Mouse (Mus musculus): ENCODE data around the gene Ift57. TPM values are rescaled to one million over a fixed set of nuclear protein-coding genes. Genes with fewer than 3 reads are reported as not detected.

Gene Ift57
- polyA plus RNA-seq, 3 experiments from 2014 or later: 3.2 to 5.3 (median 3.7) TPM

DNA sequence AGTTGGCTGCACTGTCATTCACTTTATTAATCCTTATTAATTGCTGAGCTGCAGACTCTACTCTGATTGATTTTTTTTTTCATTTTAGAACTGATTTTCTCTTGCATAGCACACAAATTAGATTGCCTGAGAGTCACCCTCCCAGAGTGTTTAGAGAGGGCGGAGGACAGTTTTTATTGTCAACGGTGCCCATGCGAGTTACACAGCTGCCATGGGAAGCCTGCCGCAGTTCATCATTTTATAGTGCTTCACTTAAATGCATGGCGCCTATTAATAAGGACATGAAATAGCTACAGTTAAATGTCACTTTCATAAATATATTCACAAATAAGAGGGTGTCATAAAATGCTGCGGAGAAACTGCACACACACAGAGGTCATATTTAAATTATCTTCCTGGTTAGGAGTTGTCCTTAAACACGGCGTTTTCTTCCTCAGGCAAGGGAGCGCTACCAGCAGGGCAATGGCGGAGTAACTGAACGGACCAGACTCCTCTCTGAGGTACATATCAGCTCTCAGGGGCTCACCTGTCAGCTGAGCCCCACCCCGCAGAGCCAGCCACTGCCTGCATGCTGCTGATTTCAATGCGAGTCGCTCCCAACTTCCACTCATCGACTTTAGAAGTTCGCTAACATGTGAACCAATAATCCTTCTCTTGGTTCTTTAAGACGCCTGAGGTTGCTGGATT, 61.6 kb downstream of the Ift57 start:
- no peak for ATAC-seq

GRCm38 (mm10) chr16:49761981-49762380, 62.9 kb downstream of the Ift57 start:
- no peak for ATAC-seq

GRCm38 (mm10) chr16:49766326-49766725, 67.3 kb downstream of the Ift57 start:
- ATAC-seq: peak; percentile 99

DNA sequence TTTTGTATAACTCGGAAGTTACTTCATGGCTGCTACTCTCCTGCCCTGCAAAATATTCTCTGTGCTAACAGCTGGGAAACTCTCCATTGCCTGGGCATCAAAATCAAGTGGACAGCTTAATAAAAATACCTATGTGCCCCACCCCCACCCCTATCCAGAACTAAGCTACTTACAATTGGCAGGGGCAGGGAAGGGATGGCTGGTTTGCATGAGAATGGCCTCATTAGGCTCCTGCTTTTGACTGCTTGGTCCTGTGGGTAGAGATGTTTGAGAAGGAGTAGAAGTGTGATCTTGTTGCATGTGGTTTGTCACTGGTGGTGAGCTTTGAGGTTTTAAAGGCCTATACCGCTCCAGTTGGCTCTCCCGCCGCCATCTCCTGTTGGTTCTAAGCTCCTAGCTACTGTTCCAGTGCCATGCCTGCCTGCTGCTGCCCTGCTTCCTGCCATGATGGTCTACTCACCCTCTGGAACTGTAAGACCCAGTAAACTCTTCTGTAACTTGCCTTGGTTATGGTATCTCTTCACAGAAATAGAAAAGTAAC, 69.5 kb downstream of the Ift57 start:
- no peak for ATAC-seq

- no peak for ATAC-seq
Observed at GRCm38 (mm10) chr16:49769831-49770261, 70.8 kb downstream of the Ift57 start.

DNA sequence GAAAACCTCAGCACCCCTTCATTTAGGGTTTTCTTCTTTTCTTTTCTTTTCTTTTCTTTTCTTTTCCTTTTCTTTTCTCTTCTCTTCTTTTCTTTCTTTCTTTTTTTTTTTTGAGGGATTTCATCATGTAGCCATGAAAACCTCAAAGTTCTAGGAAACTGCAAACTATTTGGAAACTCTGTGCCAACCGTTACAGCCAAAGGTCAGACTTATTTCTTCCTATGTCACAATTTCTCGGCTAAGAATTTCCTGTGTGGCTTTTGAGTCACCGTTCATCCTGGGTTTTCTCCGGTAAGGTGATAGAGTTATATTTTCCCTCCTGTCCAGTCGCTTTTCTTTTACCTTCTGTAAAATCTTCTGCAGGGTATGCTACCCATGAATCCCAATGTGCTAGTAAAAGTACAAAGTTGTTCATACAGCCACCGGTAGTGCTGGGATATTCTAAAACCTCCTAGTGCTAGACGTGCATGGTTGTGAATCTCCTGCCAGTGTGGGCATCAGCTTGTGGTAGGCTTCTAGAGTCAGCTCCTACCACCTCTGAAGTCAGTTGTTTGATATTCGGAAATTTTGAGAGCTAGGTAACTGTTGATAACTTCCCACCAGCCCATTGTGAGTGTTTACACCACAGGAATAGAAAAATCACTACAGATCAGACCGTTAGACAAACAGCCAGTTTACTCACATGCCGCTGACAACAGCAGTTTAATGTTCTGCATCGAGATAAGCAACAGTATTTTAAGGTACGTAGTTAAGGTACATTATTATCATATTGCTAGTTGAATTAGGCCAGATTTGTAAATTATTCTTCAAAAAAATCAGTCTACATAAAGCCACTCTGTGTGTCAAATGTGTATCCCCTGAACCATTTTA, 71.5 kb downstream of the Ift57 start:
- ATAC-seq: no peak

DNA sequence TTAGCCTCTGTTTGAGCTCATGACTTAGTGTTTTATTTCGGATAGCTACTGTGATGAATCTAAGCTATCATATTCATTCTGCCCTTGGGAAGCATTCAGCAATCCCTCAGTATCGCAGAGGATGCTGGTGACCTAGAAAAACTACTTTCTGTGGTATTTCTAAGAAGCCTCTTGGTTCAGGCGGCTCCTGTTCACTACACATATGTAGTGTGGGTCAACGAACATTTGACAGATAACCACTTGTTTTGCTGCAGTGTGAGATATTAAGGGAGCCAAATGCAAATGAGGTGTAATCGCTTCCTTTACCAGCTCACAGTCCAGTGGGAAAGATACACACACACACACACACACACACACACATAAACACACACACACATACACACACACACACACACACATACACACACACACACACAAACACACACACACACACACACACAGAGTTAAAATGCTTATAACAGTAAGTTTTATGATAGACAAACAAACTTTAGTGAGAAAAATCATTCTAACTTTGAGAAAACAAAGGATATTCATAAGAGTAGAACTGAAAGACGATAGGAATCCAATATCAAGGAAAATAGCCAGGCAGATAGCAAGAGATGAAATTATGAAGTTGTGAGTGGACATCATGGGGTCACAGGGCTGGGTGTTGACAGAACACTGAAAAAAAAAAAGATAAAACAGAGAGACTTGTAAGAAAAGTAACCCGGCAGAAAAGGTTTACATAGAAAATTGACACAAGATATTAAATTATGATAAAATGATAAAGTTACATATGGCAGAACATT, 72.8 kb downstream of the Ift57 start:
- no peak for ATAC-seq

DNA sequence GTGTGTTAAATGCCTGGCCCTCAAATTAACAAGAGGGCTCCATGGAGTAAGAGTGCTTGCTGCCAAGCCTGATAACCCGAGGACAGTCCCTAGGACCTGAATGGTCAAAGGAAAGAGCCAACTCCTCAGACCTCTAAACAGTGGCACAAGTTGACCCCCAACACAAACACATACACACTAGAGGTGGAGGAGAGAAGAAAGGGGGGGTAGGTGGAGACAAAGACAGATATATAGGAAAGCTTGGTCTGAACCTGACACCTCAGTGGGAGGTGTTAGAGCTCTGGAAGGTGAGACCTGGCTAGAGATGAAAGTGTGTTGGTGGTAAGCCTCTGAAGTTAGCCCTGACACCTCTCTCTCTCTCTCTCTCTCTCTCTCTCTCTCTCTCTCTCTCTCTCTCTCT, 73.5 kb downstream of the Ift57 start:
- no peak for ATAC-seq

- no peak for ATAC-seq
Observed at GRCm38 (mm10) chr16:49773068-49773467, 74.0 kb downstream of the Ift57 start.

DNA sequence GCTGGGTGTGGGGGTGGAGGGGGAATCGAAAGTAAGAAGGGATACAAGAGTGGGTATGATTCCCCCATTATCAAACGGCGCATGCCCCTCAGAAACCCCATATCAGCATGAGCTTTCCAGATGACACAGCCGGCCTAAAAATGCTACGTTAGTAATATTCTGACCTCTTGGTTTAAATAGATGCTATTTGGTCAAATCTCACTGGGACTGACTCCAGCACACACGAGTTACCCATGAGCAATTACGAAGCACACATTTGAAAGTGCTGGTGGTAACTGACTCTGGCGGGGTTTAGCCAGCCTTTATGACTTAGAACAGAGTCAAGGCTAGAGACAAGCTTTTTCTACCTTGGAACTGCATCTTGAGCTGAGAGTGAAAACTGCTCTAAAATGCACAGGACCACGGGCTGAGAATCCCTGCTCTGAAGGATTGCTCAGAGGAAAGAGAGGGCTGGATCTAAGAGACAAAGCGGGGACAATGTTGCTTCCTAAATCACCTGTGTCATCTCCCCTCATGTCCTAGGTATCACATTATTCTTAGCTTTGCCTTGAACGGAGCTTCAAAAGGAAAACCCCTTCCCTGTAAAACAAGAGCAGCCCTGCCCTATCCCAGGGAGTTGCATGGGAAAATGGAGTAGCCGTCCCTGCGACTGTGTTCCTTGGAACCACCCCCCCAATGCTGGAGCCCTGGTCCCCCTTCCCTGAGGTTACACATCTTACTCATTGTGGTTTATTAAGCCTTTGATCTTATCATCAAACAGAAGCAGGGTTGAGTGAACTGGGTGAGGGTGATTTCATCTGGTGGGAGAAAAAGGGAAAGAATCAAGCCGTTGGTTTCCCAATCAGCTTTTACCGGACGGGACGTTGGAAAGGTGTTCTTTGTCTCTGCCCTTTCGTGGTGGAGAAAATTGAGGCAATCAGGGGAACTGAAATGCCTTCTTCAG, 75.3 kb downstream of the Ift57 start:
- ATAC-seq: peak; percentile 79

- ATAC-seq: peak; percentile 60
Observed at GRCm38 (mm10) chr16:49775002-49775966, 76.3 kb downstream of the Ift57 start.

GRCm38 (mm10) chr16:49776981-49777380, 77.9 kb downstream of the Ift57 start:
- ATAC-seq: no peak

DNA sequence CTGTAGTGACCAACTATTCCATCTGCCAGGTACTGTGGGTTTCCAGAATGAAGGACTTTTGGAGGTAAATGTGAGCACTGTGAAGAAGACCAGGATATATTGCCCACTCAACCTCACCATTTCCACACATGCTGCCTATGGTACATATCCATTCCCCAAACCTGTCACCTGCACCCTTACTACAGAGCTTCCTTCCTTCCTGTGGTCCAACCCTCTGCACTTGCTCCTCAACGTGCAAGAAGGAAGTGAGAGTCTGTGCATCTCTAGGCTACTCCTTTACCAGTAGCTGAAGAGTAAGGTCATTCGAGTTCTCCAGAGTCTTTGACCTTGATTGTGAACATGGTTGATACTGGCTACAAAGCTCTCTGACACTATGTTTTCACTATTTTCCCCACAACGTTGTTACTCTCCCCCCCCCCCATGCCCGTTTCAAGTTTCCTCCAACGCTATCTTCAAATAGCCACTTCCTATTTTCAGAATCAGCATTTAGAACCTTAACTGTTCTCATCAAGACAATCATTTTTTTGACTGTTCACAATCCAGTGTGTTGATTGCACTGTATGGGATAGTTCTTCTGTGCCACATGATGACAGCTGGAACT, 82.6 kb downstream of the Ift57 start:
- peak; percentile 78 for ATAC-seq

GRCm38 (mm10) chr16:49783369-49783768, 84.3 kb downstream of the Ift57 start:
- ATAC-seq: no peak

DNA sequence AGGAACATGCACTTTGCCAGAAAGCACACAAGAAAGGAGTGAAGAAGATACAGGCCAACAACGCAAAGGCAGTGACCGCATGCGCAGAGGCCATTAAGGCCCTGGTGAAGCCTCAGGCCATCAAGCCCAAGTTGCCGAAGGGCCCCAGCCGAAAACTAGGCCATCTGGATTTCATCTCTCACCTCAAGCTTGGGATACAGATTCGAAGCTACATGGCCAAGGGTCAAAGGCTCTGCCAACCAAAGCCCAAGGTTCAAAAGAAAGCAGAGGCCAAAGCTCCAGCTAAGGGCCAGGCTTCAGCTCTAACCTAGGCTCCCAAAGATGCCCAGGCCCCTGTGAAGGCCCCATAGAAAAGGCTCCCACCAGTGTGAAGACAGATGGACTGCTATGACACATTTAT, 87.1 kb downstream of the Ift57 start:
- ATAC-seq: no peak

DNA sequence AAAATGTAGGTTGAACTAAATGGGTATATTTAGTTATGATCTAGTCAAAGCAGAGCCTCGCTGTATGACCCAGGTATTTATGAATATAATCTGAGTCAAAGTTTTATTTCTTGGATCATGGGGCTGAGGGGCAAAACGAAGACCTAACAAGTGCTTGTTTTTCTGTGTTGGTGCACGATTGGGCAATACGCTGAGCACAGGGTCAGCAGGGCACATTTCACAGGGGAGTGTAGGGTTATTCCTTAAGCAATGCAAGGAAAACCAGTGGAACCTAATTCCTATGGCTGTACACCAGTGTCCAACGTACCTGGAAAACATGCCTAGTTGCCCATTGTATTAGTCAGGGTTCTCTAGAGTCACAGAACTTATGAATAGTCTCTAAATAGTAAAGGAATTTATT, 88.7 kb downstream of the Ift57 start:
- no peak for ATAC-seq

DNA sequence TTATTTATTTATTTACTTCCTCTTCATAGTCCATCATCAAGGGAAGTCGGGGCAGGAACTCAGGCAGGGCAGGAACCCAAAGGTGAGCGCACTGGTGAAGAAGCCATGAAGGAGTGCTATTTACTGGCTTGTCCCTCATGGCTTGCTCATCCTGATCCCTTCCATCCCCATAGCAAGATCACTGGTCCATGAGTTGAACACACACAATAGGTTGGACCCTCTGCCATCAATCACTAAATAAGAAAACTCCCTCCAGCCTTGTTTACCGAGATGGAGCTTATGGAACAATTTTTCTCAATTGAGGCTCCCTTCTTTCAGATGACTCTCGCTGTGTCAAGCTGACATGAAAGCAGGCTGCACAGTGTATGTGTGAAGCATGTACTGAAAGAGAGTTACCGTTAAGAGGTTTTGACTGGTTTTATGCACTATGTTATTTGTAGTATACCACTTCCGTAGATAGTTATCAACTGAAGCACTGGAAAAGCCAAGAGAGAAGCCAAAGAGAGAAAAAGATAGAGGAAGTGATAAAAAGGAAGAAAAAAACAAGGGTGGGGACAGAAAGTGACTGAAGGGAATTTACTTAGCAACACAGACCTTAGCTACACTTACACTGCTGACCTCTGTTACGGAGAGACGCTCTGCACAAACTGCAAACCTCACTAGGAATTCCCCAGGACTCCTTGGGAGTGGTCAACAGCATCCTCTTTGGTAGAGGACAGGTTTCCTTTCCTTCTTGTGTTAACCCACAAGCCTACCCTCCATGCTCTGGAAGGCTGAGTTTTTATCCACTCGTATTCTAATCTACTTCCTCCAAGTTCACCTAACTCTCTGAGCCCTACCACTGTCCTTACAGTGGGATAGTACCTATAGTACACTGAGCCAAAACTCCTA, 91.8 kb downstream of the Ift57 start:
- ATAC-seq: peak; percentile 65

DNA sequence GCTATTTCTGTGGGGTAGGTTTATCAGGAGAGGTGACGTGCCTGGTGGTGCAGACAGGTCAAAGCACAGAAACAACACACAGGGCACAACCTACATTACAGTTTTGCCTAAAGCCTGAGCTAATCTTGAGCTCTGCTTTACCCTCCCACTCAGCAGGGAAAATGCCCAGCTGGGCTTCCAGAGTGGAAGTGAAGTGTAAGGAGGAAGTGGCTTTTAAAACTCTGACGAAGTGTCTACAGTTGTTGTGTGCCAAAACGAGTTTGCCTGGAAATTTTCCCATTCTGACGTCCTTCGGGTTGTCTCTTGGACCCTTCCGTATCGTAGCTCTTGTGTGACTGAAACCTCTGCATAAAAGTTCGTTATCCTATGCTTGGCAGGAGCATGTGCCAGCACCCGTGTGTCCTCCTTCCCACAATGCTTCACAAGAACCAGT, 93.4 kb downstream of the Ift57 start:
- peak; percentile 12 for ATAC-seq

DNA sequence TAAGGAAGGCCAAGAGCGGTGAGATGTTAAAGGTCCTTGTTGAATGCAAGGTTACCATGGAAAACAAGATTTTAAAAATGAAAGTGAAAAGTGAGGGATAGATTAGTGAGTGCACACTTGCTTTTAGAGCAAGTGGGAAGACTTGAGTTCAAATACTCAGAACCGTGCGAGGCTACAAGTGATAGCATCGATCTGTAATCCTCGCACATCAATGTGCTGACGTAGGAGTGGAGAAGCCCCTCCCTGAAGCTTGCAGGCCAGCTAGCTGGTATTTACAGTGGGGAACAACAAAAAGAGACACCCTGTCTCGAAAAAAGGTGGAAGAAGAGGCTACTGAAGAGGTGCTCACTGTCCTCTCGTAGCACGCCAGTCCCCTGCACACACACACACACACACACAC, 94.6 kb downstream of the Ift57 start:
- ATAC-seq: peak; percentile 17
